Mouse (Mus musculus): ENCODE results near the gene Rhobtb3. TPM values are rescaled to one million over a fixed set of nuclear protein-coding genes. Genes with fewer than 3 reads are reported as not detected.
"Not testable (repeated sequence)": the region's sequence is repeated elsewhere in the genome, so short reads cannot be mapped to it uniquely, and the experiment has no call there.

Gene Rhobtb3
- polyA plus RNA-seq, 1 experiment from 2014 or later: 27.2 TPM

DNA sequence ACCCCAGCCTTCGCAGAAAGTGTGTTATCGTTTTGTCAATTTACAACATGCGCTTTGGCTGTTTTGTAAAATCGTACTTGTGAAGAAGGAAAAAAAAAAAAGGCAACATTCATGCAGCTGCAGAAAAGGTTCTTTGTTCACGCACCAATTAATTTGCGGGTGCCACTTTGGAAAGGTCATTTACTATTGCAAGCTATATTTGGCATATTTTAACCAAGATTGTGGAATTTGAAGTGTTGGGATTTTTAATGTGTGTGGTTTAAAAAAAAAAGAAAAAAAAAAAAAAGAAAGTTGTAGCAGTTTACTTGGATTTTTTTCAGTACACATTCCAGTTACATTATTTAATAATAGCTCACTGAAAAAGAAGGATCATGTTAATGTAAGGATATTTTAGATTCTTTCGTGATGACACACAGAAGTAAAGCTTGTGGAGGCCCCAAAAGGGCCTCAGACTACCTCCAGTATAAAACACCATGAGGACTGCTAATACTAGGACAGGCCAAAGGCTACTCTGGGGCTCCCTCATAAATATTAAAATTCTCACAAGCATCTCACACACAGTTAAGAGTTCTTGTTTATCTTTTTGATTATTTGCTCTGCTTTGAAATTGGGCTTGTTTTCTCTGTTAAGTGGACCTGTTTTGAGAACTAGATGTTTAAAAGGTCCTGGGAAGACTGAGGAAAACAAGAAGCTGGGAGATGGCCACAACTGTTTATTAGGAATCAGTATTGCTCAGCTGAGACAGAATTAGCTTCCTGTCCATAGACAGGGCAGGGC, 507 bp upstream of the Rhobtb3 start:
- H3K4me1 ChIP-seq (replicated peaks): peaks cover 29% of the 10 kb centered on the region
- no peaks in the 10 kb centered on the region for H3K27me3 ChIP-seq
- H3K9ac ChIP-seq: peak overlapping the region; percentile 92
- ATAC-seq (ENCODE audit: low read depth): no peak
- 2% methylated on average over 7 of the region's 7 CpGs for WGBS
- H3K9me3 ChIP-seq: no peaks in the 10 kb centered on the region
- peak overlapping the region; percentile 70 for H3K4me3 ChIP-seq
- H3K27ac ChIP-seq (replicated peaks): peak overlapping the region; percentile 99
- no peaks in the 10 kb centered on the region for H3K36me3 ChIP-seq
- H3K4me2 ChIP-seq: peak overlapping the region; percentile 72

DNA sequence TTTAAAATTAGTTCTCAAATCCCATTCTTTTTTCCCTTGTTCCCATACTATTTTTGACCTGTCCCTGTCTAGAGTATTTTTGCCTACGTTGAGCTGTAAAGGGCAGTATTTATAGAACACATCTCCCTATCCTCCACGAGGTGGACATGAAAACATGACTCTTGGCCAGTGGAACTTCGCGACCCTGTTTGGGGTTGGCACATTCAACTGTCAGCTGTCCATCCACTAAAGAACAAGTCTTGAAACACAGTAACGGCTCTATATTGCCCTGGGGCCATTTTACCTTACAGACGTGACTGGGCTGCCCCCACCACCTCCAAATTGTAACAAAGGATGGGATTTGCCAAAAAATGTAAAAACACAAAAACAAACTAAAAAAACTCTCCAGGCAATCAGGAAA, 994 bp downstream of the Rhobtb3 start:
- peak; percentile 41 for ATAC-seq (ENCODE audit: low read depth)
- H3K4me1 ChIP-seq (replicated peaks): peaks cover 29% of the 10 kb centered on the region
- H3K27ac ChIP-seq (replicated peaks): peak overlapping the region; percentile 99

DNA sequence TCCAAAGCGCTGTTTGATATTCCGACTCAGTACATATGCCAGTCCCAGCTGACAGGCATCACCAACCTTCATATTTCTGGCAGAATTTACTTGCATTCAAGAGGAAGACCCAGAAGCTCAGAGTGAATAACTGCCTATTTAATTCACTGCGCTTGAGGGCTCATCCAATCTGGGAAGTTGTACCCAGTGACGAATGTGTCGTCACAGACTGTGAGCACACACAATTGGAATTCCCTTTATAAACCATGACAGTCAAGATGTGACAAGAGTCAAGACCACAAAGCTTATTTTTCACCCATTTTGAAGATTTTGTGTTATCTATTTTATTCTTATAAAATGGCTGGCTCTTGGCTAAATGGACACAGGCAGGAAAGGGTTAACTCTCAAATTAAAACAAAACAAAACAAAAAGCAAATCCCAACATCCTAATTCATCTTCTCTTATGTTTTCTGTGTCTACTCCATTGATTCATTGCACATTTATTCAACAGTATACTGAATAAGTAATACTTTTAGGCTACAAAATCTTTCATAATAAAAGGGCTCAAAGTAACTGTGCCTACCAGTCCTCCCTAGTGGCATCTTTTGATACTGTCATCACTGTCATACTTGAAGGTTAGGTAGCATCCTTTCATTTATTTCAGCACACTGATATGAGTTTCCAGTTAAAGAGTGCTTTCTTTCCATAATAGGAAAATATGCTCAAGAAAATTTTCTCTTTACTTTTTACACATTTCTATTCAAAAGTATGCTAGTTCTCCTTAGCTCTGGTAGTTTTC, 2.0 kb downstream of the Rhobtb3 start:
- peak overlapping the region; percentile 49 for H3K9ac ChIP-seq

More for the DNA sequence above, 994 bp downstream of the Rhobtb3 start:
- Histone ChIP-seq H3K9ac (peak overlapping the region; percentile 92), H3K4me2 (peak overlapping the region; percentile 72), H3K4me3 (peak overlapping the region; percentile 70), H3K9me3 (no peaks in the 10 kb centered on the region), H3K36me3 (peaks cover 14% of the 10 kb centered on the region), H3K27me3 (no peaks in the 10 kb centered on the region)
- WGBS: 0% methylated on average over 6 of the region's 6 CpGs

GRCm38 (mm10) chr13:75940791-75941517, 2.8 kb downstream of the Rhobtb3 start:
- peaks cover 18% of the 10 kb centered on the region for H3K36me3 ChIP-seq
- H3K9me3 ChIP-seq: no peaks in the 10 kb centered on the region
- H3K4me2 ChIP-seq: peak overlapping the region; percentile 51
- peaks cover 29% of the 10 kb centered on the region for H3K4me1 ChIP-seq (replicated peaks)
- peak overlapping the region; percentile 33; the same call in 1 of the 2 replicates for H3K27ac ChIP-seq (replicated peaks)
- H3K27me3 ChIP-seq: no peaks in the 10 kb centered on the region
- peak overlapping the region; percentile 27 for H3K4me3 ChIP-seq
- peak overlapping the region; percentile 49 for H3K9ac ChIP-seq
- 77% methylated on average over 2 of the region's 2 CpGs for WGBS
- no peak for ATAC-seq (ENCODE audit: low read depth)

More for the DNA sequence above, 2.0 kb downstream of the Rhobtb3 start:
- peak overlapping the region; percentile 27 for H3K4me3 ChIP-seq
- H3K4me1 ChIP-seq (replicated peaks): peaks cover 29% of the 10 kb centered on the region
- peak overlapping the region; percentile 33; the same call in 1 of the 2 replicates for H3K27ac ChIP-seq (replicated peaks)
- no peaks in the 10 kb centered on the region for H3K27me3 ChIP-seq
- peaks cover 18% of the 10 kb centered on the region for H3K36me3 ChIP-seq
- peak; percentile 15; the same call in 1 of the 2 replicates for ATAC-seq (ENCODE audit: low read depth)
- no peaks in the 10 kb centered on the region for H3K9me3 ChIP-seq
- peak overlapping the region; percentile 51 for H3K4me2 ChIP-seq
- WGBS: 47% methylated on average over 5 of the region's 5 CpGs

- Histone ChIP-seq H3K4me1 (replicated peaks) (peaks cover 23% of the 10 kb centered on the region), H3K9me3 (no peaks in the 10 kb centered on the region), H3K27me3 (no peaks in the 10 kb centered on the region), H3K4me3 (no peak overlapping the region), H3K9ac (no peak overlapping the region), H3K27ac (replicated peaks) (no peak overlapping the region), H3K36me3 (peaks cover 18% of the 10 kb centered on the region), H3K4me2 (no peak overlapping the region)
- ATAC-seq (ENCODE audit: low read depth): no peak
- WGBS: 91% methylated on average over 5 of the region's 5 CpGs
Observed at GRCm38 (mm10) chr13:75938866-75939265, 4.9 kb downstream of the Rhobtb3 start.

- Histone ChIP-seq H3K9ac (no peak overlapping the region), H3K4me3 (no peak overlapping the region), H3K36me3 (peaks cover 29% of the 10 kb centered on the region), H3K4me2 (no peak overlapping the region), H3K9me3 (no peaks in the 10 kb centered on the region), H3K27me3 (no peaks in the 10 kb centered on the region), H3K27ac (replicated peaks) (no peak overlapping the region), H3K4me1 (replicated peaks) (peaks cover 11% of the 10 kb centered on the region)
- WGBS: 74% methylated on average over 1 of the region's 1 CpGs
- no peak for ATAC-seq (ENCODE audit: low read depth)
Observed at GRCm38 (mm10) chr13:75933287-75933686, 10.4 kb downstream of the Rhobtb3 start.

DNA sequence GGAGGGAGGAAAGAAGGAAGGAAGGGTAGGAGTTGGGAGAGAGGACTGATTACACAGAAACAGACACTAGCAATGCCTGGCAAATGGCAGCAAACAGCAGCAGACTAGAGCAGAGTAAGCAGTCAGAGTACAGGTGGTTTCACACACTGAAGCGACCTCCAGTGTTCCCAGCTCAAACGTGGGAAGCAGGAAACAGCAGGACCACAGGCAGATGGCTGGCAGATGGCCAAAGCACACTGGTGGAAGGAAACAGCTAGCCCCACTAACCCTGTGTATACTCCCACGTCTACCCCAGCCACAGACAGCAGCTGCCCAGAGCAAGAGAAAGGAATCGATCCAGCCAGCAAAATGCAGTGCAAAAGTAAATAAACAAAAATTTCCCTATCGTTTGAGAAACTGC, 12.7 kb downstream of the Rhobtb3 start:
- Histone ChIP-seq H3K27ac (replicated peaks) (no peak overlapping the region), H3K4me3 (no peak overlapping the region), H3K4me1 (replicated peaks) (peaks cover 11% of the 10 kb centered on the region), H3K9me3 (no peaks in the 10 kb centered on the region), H3K4me2 (no peak overlapping the region), H3K36me3 (peaks cover 20% of the 10 kb centered on the region), H3K9ac (no peak overlapping the region), H3K27me3 (no peaks in the 10 kb centered on the region)
- WGBS: 17% methylated on average over 5 of the region's 5 CpGs
- peak; percentile 92 for ATAC-seq (ENCODE audit: low read depth)

- no peak overlapping the region for H3K9ac ChIP-seq
- H3K9me3 ChIP-seq: no peaks in the 10 kb centered on the region
Observed at GRCm38 (mm10) chr13:75930660-75931059, 13.1 kb downstream of the Rhobtb3 start.

DNA sequence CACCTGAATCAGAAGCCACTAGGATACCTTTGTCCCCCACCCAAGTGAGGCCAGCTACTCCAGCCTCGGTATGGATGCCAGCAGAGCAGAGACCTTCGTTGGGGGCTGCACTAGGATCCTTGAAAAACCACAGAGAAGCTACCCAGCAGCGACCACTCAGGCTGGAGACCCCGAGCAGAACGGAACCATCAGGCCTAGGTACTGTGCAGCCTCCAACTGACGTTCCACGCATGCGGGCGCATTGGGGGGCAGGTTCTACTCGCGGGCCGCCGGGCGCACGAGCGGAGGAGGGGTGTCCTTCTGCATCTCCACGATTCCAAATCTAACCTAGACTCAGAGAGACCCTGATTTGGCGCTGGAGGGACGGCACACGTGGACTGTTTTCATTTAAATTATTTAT, 13.7 kb downstream of the Rhobtb3 start:
- no peak for ATAC-seq (ENCODE audit: low read depth)
- H3K4me2 ChIP-seq: no peak overlapping the region
- H3K36me3 ChIP-seq: peaks cover 20% of the 10 kb centered on the region
- peaks cover 11% of the 10 kb centered on the region for H3K4me1 ChIP-seq (replicated peaks)
- 93% methylated on average over 20 of the region's 20 CpGs for WGBS
- no peak overlapping the region for H3K9ac ChIP-seq
- no peak overlapping the region for H3K27ac ChIP-seq (replicated peaks)
- no peaks in the 10 kb centered on the region for H3K27me3 ChIP-seq
- H3K4me3 ChIP-seq: no peak overlapping the region
- H3K9me3 ChIP-seq: no peaks in the 10 kb centered on the region

More at GRCm38 (mm10) chr13:75930660-75931059, 13.1 kb downstream of the Rhobtb3 start:
- H3K27ac ChIP-seq (replicated peaks): no peak overlapping the region
- peak; percentile 40; the same call in 1 of the 2 replicates for ATAC-seq (ENCODE audit: low read depth)
- H3K4me1 ChIP-seq (replicated peaks): peaks cover 11% of the 10 kb centered on the region
- H3K27me3 ChIP-seq: no peaks in the 10 kb centered on the region
- peaks cover 20% of the 10 kb centered on the region for H3K36me3 ChIP-seq
- no peak overlapping the region for H3K4me2 ChIP-seq
- 77% methylated on average over 2 of the region's 2 CpGs for WGBS
- no peak overlapping the region for H3K4me3 ChIP-seq

DNA sequence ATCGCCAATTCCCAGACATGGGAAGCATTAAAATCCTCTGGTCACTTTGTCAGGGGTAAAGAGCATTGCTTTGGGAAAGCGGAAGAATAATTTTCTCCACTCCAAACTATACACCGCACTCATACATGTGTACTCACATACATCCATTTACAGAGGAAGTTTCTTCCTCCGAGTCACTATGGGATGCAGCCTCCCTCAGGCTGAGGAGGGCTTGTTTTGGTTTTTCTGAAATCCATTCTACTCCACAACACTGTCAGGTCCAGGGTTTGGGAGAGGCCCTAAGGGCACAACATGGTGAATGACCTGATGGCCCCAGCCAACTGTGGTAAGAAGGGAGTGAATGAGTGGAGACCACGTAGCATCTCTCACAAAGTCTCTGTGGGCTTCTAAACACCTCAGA, 14.7 kb downstream of the Rhobtb3 start:
- not testable (repeated sequence) for H3K27me3 ChIP-seq; H3K27ac ChIP-seq (replicated peaks); ATAC-seq (ENCODE audit: low read depth); H3K9me3 ChIP-seq; H3K4me2 ChIP-seq; H3K4me3 ChIP-seq; H3K9ac ChIP-seq
- H3K36me3 ChIP-seq: peaks cover 20% of the 10 kb centered on the region
- peaks cover 11% of the 10 kb centered on the region for H3K4me1 ChIP-seq (replicated peaks)
- 89% methylated on average over 5 of the region's 5 CpGs for WGBS

DNA sequence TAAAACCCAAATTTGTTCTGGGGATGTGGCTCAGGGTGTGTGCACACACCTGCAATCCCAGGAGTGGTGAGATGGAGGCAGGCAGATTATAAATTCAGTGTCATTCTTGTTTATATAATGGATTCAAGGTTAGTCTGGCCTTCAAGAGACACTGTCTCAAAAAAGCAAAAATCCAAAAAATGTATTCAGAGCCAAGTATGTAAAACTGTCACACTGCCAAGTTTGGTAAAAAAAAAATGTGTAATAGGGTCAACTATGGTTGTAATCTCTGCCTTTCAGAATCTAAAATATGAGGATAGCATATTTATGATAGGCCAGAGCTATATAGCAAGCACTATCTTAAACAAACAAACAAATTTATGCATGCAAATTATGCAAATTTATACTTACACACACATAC, 15.8 kb downstream of the Rhobtb3 start:
- no peak overlapping the region for H3K9ac ChIP-seq
- H3K36me3 ChIP-seq: peaks cover 20% of the 10 kb centered on the region
- peaks cover 11% of the 10 kb centered on the region for H3K4me1 ChIP-seq (replicated peaks)
- no peak overlapping the region for H3K4me2 ChIP-seq
- no peaks in the 10 kb centered on the region for H3K27me3 ChIP-seq
- no peak overlapping the region for H3K4me3 ChIP-seq
- no peak overlapping the region for H3K27ac ChIP-seq (replicated peaks)
- no peaks in the 10 kb centered on the region for H3K9me3 ChIP-seq
- no peak for ATAC-seq (ENCODE audit: low read depth)

- H3K9ac ChIP-seq: no peak overlapping the region
- H3K4me1 ChIP-seq (replicated peaks): 0 out of 2 replicates have a peak, but pooled peaks cover 4% of the 10 kb centered on the region
- H3K9me3 ChIP-seq: no peaks in the 10 kb centered on the region
- no peak overlapping the region for H3K4me2 ChIP-seq
- no peaks in the 10 kb centered on the region for H3K27me3 ChIP-seq
- no peak for ATAC-seq (ENCODE audit: low read depth)
- WGBS: 85% methylated on average over 4 of the region's 4 CpGs
- H3K4me3 ChIP-seq: no peak overlapping the region
- peaks cover 56% of the 10 kb centered on the region for H3K36me3 ChIP-seq
- H3K27ac ChIP-seq (replicated peaks): no peak overlapping the region
Observed at GRCm38 (mm10) chr13:75914151-75914550, 29.6 kb downstream of the Rhobtb3 start.

Measured in neural tube, embryonic 13.5 days (tissue).